Mouse (Mus musculus) thymus, adult 18-20 months (tissue): ENCODE measurements around the gene Glb1l2.

Experiments
- DNase-seq, 2 experiments: peaks; one replicate each; pipeline ENCODE4 v3.0.0; 2022; ENCODE audit warnings: mixed read lengths in 2 of 2

The Glb1l2 gene

GRCm38 (mm10) chr9:26727445-26727844 is 78.8 kb downstream of the Glb1l2 start:
- no peak for DNase-seq

- DNase-seq = no peak
Measured at GRCm38 (mm10) chr9:26725709-26726108, 80.6 kb downstream of the Glb1l2 start.

GRCm38 (mm10) chr9:26721771-26722170 is 84.5 kb downstream of the Glb1l2 start:
- no peak for DNase-seq

GRCm38 (mm10) chr9:26718388-26718787 is 87.9 kb downstream of the Glb1l2 start:
- DNase-seq = no peak
